Mouse (Mus musculus) c-Kit-positive CD71-positive TER-119-negative erythroid progenitor cells, embryonic 14.5 days (primary cell): Measurements from ENCODE around the gene Tmem98.

Experiments used
- DNase-seq: peaks from one replicate; pipeline ENCODE4 v3.0.0-alpha.2; 2013; ENCODE audit warnings: low read depth

Gene Tmem98

DNA sequence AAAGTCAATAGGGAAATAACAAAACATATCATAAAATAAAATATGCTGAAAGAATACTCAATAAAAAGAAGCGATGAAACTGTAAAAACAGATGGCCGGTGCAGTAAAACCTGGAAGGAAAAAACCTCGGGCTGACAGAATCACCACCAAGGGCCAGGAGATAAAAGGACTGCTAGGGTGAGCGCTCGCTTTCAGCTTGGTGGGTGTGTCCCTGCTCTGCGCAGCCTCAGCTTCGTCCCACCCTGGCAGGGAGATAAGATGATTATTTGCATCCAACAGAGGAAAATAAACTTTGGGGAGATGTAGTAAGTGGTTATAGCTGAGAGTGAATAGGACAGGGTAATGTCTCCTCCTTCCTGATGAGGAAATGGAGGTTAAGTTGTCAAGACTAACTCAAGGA, 44.9 kb downstream of the Tmem98 start:
- peak; percentile 29 for DNase-seq

- DNase-seq = no peak
These were observed 46.9 kb downstream of the Tmem98 start for GRCm38 (mm10) chr11:80856827-80857226.

GRCm38 (mm10) chr11:80858065-80858464, 48.1 kb downstream of the Tmem98 start, which contains the start of gene Spaca3:
Gene Spaca3, plus strand, starts transcription at chr11:80858365.
- no peak for DNase-seq

DNA sequence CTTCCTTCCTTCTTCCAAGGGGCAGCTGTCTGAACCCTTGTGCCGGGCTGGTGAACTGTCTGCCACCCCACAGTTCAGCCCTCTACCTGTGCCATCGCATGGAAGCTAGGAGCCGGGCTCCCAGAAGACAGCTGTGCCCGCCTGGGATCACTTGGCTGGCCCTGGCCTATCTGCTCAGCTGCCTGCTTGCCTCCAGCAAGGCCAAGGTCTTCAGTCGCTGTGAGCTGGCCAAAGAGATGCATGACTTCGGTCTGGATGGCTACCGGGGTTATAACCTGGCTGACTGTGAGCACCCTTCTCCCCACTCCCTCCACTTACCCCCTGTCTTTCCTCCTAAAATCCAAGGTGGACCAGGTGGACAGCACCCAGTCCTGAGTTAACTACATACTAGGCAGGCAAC, 53.0 kb downstream of the Tmem98 start:
- no peak for DNase-seq

DNA sequence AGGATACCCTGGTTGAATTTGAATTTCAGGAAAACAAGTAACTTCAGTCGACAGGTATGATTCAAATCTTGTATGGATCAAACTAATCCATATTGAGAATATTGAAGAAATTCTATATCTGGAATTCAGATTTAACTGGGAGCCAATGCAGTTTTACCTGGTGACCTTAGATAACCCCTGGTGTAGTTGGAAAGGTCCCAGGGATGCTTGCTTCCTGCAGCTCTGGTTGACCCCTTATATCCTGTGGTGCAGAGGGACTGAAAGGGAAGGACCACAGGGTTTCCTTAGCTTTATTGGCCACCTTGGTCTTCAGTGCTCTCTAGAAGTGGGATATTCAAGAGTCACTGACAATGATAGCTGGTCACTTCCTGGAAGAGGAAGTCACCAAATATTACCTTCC, 58.1 kb downstream of the Tmem98 start:
- no peak for DNase-seq
